Mouse (Mus musculus) A20 (cell line): ENCODE measurements around the gene Tbxas1.

Experiments
- DNase-seq: peaks from one replicate; pipeline ENCODE4 v3.0.0-alpha.2; 2011; ENCODE audit warnings: low read depth, low spot score

The Tbxas1 gene

DNA sequence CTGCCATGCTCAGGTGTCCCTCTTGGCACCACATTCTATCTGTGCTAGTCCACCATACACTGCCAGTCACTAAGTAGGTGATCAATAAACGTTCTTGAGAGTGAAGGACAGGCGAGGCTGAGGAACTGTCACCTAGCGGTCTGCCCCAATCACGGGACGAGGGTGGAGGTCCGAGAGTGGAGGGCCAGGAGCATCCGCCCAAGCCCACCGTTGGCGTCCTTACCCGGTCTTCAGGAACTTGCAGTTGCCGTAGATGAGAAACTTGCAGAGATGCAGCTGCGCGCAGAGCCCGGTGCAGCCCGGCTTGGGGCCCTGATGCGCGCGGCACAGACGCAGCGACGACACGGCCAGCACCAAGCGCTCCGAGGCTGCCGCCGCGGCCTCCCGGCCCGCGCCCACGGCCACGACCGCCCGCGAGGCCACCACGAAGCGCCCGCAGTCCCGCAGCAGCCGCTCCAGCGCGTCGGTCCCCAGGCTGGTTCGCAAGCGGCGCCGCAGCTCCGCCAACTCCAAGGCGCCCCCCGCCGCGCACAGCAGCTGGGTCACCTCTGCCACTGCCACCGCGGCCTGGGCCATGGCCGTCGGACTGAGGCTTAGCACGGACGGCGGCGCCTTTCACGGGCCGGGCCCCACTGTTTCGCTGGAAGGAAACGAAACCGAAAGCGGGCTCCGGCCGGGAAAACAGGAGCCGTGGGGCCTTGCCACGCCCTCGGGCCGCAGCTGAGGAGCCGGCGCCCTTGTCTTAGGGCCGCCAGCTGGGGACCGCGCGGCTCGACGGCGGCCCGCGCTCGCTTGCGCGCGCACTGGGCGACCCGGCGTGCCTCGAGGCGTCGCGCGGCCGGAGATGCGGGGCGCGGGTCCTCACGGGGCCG, 242.6 kb downstream of the Tbxas1 start, which contains the start of gene Parp12:
Parp12 (minus strand) TSS at position 766 of the 872 bp plus-strand sequence.
- no peak for DNase-seq

DNA sequence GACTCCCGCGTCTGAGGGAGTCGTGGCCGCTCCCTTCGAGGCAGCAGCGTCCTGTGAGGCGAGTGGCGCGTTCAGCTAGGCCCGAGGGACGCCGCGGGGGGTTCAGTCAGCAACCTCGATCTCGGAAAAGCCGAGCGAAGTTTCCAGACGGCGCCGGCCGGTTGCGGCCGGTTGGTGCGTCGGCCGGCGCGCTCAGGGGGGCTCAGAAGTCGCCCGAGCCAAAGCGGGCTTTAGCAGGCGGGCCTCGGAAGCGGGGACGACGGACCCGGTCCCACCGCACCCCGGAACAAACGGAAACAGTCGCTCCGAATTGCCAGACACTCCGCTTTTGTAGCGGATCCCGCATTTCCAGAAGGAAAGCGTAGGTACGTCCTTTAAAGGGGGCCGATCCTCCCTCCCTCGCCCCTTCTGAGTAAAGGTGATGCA, 243.3 kb downstream of the Tbxas1 start:
- no peak for DNase-seq

DNA sequence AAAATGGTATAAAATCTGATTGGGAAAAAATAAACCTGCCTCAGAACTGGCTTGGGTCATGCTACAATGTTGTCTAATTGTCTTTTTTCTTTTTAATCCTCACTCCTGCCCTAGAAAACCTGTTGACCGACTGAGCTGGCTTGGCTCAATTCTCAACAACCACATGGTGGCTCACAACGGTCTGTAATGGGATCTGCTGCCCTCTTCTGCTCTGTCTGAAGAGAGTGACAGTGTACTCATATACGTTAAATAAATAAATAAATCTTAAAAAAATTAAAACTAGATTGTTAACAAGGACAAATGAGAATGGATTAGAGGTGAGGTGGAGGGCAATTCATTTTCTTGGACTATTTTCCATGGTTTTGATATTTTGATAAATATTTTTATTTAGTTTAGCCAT, 245.5 kb downstream of the Tbxas1 start:
- peak; percentile 9 for DNase-seq

DNA sequence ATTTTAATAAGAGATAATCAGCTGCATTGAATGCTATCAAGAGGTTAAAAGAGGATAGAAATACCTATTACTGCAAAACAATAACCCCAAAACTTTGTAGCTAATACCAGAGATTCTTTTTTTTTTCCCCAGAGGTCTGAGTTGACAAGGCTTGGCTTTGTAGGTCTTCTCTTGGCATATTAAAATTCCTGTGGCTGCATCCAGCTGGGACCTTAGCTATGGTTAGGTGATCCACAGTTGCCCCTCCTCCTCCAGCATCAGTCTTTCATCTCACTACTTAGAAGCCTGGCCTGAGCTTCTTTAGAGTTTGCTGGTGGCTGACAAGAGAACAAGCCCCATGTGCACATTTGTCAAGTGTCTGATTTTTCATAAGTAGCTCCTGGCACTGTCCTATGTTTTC, 249.5 kb downstream of the Tbxas1 start:
- DNase-seq, result no peak

DNA sequence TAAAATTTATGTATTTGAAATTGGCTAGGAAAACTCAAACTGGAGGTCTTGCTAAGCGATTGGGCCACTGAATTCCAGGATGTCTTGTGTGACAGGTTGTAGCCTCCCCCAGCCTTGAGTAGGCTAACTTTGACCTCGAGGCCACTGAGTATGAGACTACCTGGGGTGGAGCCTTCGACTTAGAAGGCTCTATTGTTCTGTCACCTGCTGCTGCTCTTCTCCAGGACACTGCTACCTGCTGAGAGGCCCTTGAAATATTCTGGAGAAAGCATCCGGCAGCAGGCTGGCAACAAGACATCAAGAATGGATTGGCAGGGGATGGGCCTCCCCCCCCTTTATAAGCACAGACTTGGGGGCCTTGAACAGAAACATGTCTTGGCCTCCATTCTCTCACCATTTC, 256.3 kb downstream of the Tbxas1 start:
- DNase-seq, result no peak

DNA sequence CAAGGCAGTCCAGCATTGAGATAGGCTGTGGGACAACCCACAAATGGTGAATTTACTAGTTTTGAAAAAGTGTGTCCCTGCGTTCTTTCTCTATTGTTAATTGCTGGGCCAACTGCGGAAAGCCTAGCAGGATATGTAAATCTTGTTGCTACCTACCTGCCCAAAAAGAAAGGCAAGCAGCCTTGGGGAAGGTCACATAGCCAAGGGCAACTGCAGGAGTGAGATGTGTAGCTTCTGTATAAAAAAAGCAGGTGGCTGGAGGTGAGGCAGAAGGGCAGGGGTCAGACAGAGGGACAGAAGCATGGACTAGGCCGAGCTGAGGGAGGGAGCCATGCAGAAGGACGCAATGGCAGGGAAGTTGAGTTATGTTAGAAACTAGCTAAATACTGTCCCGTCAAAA, 257.4 kb downstream of the Tbxas1 start:
- DNase-seq, result no peak
